Mouse (Mus musculus): ENCODE data around the gene Adgrl1. TPM values are rescaled to one million over a fixed set of nuclear protein-coding genes. Genes with fewer than 3 reads are reported as not detected.

The Adgrl1 gene
- 10 to 100 TPM; 23.7 to 26.0 TPM for total RNA-seq (2021)
- long read RNA-seq, experiment 1, partial matches to known transcripts: 1 of 11 reads
- long read RNA-seq, experiment 1, other reads (novel, unspliced or antisense): 10 of 11 reads
- long read RNA-seq, experiment 2, partial matches to known transcripts: 2 of 9 reads
- long read RNA-seq, experiment 2, other reads (novel, unspliced or antisense): 7 of 9 reads

- DNase-seq: peak; percentile 90
Observed at GRCm38 (mm10) chr8:83899363-83900252, at the start of gene Adgrl1. Adgrl1 (plus strand) TSS chr8:83900105.

GRCm38 (mm10) chr8:83852329-83852728 is 47.6 kb upstream of the Adgrl1 start:
- DNase-seq: no peak

GRCm38 (mm10) chr8:83853323-83854050 is 46.4 kb upstream of the Adgrl1 start:
- DNase-seq: no peak

- DNase-seq: no peak
Observed at GRCm38 (mm10) chr8:83856486-83857065, 43.3 kb upstream of the Adgrl1 start.

- DNase-seq: no peak
Observed at GRCm38 (mm10) chr8:83862439-83863268, 37.3 kb upstream of the Adgrl1 start.

- DNase-seq: peak; percentile 46
Observed at GRCm38 (mm10) chr8:83874881-83875655, 24.8 kb upstream of the Adgrl1 start.

- DNase-seq: no peak
Observed at GRCm38 (mm10) chr8:83875656-83876040, 24.3 kb upstream of the Adgrl1 start.

- DNase-seq: no peak
Observed at GRCm38 (mm10) chr8:83876080-83876837, 23.6 kb upstream of the Adgrl1 start.

GRCm38 (mm10) chr8:83876838-83877223 is 23.1 kb upstream of the Adgrl1 start:
- DNase-seq: no peak

GRCm38 (mm10) chr8:83888409-83888808 is 11.5 kb upstream of the Adgrl1 start:
- DNase-seq: no peak

GRCm38 (mm10) chr8:83892061-83892460 is 7.8 kb upstream of the Adgrl1 start:
- no peak for DNase-seq

- no peak for DNase-seq
Observed at GRCm38 (mm10) chr8:83893915-83894314, 6.0 kb upstream of the Adgrl1 start.

- DNase-seq: no peak
Observed at GRCm38 (mm10) chr8:83895894-83896293, 4.0 kb upstream of the Adgrl1 start.

- DNase-seq: no peak
Observed at GRCm38 (mm10) chr8:83896461-83896860, 3.4 kb upstream of the Adgrl1 start.

GRCm38 (mm10) chr8:83897211-83897610 is 2.7 kb upstream of the Adgrl1 start:
- no peak for DNase-seq

GRCm38 (mm10) chr8:83898456-83898855 is 1.4 kb upstream of the Adgrl1 start:
- DNase-seq: no peak

- DNase-seq: peak; percentile 43
Observed at GRCm38 (mm10) chr8:83898985-83899362, 931 bp upstream of the Adgrl1 start.

- DNase-seq: no peak
Observed at GRCm38 (mm10) chr8:83900266-83900956, 506 bp downstream of the Adgrl1 start.

GRCm38 (mm10) chr8:83900957-83901270 is 1.0 kb downstream of the Adgrl1 start:
- no peak for DNase-seq

Measured in gastrocnemius, postnatal 25 days (tissue).